Mouse (Mus musculus) lung, postnatal 25 days (tissue): ENCODE results near the gene Alcam.

Source experiments
- DNase-seq: peaks from one replicate; pipeline ENCODE4 v3.0.0; 2022; ENCODE audit warnings: low spot score

Alcam gene

DNA sequence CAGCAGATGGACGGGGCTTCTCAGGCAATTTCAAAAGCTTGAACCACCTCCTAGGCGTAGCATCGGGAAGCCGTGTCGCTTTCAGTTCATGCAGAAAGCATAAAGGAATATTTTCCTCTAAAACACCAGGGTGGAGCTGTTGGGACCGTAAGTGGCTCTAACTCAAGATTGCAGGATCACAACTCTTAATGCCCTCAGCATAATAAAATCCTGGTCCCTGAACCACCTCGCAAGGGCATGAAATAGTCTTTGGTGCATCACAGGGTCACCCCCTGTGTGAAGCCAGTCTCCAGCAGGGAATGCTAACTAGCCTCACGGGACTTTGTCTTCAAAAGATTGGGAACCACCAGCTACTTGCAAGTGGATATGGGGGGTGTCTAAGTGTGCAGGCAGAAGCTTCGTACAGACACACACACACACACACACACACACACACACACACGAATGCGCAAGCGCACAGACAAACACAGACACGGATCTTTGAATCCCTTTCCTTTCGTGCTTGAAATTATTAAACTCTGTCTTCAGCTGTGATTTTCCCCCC, at the start of gene Alcam:
TSS of gene Alcam (minus strand) at position 104 of the 544 bp plus-strand sequence.
- DNase-seq, result no peak

DNA sequence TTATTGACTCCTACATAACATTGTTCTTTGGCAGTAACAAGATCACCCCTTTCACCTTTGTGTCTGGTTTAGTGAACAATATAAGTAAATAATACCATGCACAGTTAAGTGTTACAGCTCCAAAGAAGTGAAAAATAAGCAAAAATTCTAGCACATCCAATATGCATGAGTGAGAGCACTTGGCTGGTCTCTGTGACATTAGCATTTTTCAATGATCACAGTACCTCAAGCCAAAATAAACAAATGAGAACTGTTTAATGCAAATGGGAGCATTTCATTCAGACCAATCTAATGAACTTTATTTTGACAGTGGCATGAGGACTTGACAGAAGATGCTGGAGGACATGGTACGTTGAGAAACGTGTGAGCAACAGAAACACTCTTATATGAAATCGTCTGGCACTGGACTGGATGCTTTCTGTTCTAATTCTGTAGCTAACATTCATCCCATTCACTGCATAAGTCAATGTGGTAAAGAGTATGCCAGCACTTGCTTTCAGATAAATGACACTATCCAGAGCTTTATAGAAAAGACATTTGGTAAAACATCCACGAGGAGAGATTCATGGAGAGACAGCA, 45.0 kb upstream of the Alcam start:
- DNase-seq, result no peak

DNA sequence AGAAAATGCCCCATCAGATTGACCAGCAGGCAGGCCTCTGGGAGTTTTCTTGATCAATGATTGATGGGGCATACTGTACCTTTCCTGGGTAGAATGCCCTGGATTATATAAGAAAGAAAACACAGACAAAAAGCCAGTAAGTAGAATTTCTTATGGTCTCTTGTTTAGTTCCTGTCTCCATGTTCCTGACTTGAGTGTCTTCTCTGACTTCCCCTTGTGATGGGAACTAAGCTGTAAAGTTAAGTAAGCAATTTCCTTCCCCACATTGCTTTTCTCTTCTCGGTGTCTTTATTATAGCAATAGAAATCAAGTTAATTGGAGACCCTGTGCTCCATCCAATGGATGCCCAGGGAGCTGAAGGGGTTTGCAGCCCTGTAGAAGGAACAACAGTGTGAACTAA, 36.7 kb upstream of the Alcam start:
- no peak for DNase-seq

DNA sequence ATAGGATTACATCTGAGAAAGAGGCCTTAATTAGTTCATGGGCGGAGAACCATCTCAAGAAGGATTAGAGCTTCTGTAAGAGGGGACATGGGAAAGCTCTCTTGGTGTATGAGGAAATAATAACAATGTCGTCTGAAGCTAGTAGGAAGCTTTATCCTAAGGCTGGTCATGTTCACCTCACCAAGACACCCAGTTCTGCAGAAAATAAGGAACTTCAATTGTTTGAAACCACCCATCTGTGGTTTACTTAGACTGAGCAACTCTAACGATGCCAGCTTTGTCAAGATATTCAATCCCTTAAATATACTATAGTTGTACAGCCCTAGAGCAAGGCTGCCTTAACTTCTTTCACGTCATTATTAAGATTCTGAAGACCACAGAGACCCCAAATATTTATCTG, 20.4 kb upstream of the Alcam start:
- no peak for DNase-seq

DNA sequence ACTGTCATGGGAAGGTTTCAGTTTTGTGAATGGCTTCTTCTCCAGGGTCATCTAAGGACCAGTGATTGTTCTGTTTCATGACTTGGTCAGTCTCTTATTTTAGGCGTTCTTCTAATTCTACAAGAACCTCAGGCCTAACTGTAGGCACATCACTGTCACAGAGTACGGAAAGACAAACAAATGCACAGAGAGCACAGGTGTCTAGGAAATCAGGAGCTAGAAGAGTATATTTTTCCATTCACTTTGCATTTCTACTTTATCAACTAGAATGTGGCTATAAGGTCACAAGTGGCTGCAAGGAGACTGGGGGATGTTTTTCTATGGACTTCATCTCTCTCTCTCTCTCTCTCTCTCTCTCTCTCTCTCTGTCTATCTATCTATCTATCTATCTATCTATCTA, 19.2 kb upstream of the Alcam start:
- DNase-seq, result no peak

DNA sequence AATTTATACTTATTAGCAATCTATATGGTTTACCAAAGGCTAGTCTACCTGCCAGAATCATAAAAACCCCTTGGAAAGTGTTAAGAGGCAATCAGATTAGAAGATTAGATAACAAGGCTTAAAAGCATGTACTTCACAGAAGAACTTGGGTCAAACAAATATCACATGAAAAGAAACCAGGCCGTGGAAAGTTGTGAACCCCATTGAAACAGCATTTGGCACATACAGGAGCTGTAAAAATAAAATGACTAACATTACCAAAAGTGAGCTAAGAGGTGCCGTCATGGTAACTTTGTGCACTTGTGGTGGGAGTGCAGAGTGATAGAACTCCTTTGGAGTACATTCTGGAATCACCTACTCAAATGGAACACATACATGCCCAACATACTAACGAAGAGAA, 18.8 kb upstream of the Alcam start:
- no peak for DNase-seq

DNA sequence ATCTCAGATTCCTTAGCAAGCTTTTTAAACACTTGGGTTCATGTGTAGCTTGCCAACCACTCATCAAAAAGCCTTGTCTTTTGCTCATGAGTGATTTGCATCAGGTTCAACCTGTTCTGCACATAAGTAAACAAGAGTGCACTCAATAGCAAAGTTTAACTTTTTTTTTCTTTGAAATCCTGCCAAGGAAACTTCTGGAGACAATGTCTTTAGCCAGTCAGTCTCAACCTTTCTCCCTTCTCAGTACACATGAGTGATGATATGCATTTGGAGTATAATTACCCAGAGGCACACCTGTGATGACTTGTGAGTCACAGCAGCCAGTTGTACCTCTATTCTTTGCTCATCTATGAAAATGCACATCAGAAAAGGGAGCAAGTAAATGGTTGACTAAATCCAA, 18.2 kb upstream of the Alcam start:
- DNase-seq, result peak; percentile 37

DNA sequence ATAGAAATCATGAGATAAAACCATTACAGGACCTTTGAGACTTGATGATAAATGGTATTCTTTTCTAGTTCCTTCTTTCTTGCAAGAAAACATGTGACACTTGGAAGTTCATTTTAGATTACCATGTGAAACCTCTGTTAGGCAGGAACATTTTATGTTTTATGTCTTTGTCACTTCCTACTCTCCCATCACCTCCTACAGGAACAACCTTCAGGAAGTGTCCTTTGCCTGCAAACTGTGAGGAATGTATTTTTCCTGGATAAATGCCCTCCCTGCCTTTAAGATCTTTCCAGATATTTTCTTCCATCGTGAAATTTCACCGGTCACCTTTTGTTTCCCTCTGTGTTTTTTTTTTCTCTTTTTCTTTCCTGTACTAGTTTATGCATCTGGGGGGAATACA, 17.0 kb upstream of the Alcam start:
- no peak for DNase-seq

DNA sequence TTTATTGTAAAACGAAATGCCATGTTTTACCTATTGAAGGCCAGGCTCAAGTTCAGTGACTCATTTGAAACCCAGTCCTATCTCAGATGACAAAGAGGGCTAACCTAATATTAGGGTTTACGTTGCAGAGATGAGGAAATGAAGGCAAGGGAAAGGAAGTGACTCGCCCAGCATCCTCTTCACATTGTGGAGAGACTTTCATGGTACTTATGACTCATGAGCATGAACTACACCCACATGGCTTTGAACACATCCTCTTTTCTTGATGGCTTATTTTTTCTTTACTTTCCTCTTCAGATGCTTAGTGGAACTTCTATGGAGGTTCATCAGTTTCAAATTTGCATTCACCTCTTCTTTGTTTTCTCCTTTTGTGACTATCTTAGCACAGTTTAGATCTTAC, 16.4 kb upstream of the Alcam start:
- peak; percentile 48 for DNase-seq

DNA sequence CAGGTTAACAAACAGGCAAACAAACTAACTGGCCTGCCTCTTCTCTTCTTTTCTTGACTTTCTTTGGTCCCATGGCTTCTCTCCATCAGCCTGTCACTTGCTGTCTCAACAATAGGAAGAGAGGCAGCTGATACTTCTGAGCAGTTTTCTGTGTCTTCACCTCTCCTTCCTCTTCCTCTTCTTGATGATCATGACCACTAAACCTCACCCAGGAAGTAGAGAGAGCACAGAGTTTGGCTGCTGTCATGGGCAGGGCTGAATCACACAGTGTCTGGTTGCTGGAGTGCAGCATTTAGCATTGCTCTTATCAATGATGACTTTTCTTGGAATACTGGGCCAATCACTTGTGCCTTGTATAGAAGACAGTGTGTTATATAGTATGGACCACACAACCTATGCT, 14.6 kb upstream of the Alcam start:
- peak; percentile 35 for DNase-seq

DNA sequence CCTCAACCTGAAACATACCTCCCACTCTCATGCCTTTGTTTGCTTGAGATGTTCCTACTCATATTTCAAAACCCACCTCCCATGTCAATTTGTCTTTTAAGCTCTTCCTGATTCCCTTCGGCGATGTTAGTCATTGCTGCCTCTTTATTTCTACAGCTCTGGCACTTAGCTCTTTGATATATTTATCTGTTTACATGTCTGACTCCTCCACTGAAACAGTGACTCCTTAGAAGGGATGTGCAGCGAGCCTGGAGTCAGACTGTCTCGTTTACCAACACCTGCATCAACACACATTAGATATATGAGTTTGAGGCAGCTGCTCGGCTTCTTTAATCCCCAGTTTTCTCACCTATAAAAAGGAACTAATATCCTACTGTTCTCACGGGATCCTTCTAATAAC, 12.9 kb upstream of the Alcam start:
- DNase-seq, result no peak

DNA sequence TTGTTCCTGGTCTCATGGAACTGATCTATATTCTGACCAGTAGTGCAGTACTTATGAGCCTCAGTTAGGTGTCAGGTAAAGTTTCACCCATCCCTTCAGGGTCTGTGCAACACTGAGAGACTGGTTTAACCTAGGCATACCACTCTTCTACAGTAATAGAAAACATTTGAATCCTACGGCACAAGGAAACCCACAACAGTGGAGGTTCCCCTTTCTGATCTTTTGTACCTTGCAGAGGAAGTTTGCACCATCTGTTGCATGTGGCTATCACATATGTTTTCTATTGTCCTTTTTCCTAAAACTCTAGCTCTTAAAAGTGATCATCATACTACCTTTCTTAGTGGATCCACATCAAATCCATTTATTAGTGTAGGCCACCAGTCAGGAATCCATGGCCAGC, 10.7 kb upstream of the Alcam start:
- no peak for DNase-seq

DNA sequence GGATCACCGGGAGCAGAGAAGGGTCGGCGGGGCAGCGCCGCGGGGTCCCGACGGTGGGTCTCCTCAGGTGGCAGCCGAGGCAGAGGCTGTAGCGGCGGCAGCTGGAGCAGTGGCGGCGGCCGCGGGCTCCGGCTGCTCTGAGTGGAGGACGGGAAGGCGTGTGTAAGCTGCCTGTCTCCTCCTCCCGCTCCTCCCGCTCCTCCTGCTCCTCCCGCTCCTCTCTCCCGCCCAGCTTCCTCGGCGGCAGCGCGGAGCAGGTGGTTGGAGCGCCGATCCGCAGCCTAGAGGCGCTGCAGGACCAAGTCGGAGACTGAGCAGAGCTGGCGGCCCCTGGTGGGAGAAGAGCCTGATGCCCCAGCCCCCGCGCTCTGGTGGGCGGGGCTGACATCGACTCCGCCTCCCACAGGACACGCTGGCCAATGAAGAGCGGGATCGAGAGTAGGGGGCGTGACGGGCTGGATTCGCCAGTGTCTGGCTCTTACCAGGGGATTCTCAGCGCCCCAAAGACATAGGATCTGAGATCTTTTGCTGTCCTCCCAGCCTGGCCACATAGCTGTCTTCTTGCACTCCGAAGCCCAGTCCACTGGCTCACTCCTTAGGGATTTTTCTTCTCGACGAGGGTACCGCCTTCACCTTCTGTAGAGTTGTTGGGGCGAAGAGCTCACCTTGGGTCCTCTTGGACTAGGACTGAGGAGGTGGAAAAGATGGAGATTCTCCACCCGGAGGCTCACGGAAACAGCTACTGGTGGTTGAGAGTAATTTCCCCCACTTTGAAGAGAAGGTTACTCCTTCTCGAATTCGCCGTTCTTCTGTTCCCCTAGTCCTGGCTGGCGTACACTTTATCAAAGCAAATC, 785 bp downstream of the Alcam start:
- peak; percentile 97 for DNase-seq

DNA sequence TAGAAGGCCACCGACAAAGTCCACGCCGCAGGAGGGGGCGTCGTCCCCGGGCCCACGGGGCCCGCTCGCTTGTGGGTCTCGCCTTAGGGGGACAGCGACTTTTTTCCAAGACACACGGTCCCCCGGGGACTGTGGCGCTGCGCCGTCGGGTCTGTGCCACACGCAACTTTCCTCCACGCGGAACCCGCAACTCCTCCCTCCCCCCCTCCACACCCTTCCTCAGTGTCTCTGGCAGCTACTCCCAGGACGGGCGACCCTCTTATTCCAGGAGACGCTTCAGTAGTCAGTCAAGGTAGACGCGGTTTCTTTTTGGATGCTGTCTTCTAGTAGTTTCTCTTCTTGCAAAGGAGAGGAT, 1.4 kb downstream of the Alcam start:
- no peak for DNase-seq

DNA sequence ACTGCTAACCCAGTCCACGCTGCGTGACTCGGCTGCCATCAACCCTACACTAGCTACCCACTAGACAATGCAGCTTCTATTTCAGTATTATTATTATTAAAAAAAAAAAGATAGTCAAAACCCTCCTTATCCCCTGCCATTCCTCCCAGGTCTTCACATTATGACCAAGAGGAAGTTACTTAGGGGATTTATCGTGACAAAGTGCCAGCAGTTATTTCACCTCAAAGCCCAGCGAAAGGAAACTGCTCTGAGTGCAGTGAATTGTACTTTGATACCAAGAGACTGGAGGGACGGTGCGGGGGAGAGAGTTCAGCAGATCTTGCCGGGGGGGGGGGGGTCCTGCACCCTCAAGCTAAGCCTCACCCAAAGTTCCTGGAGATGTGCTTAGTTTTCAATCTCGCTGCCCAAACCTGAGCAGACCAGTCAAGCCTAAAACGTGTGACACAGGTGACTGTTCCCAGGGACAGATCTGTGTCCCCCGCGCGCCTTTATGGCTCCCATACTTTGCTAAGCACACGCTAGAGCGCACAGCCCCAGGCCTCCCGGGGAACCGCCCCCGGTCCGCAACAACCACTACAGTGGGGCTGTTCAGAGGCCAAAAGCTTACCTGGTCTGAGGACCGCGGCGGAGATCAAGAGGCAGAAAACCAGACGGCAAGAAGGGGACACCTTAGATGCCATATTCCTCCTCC, 1.9 kb downstream of the Alcam start:
- DNase-seq, result no peak

DNA sequence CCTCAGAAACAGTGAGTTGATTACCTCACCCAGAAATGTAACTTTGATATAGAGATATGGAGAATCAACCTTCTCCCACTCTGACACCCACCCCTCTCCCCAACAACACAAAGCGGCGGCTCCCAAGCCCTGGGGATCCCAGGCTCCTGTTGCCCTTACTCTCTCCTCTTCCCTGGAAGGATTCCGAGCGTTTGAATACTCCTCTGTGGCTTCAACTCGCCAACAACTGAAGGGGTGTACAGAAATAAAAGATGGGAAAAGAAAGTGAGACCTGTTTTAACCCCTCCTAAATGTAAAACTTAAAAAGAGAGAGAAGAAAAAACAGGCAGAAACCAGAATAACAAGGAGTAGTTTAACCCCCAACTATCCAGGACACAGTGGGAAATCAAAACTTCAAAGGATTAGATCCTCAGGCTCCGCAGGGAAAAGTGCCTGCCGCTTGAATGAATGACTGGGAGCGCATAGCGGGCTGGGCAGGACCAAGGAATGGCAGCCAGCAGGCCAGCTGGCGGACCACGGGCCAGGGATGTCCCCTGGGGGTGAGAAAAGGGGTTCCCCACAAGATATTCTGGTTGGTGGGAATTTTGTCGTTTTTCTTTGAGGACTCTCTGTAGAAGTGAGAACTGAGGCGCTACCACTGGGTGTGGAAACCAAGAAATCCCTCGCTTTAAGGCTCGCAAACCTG, 2.6 kb downstream of the Alcam start:
- DNase-seq, result no peak

DNA sequence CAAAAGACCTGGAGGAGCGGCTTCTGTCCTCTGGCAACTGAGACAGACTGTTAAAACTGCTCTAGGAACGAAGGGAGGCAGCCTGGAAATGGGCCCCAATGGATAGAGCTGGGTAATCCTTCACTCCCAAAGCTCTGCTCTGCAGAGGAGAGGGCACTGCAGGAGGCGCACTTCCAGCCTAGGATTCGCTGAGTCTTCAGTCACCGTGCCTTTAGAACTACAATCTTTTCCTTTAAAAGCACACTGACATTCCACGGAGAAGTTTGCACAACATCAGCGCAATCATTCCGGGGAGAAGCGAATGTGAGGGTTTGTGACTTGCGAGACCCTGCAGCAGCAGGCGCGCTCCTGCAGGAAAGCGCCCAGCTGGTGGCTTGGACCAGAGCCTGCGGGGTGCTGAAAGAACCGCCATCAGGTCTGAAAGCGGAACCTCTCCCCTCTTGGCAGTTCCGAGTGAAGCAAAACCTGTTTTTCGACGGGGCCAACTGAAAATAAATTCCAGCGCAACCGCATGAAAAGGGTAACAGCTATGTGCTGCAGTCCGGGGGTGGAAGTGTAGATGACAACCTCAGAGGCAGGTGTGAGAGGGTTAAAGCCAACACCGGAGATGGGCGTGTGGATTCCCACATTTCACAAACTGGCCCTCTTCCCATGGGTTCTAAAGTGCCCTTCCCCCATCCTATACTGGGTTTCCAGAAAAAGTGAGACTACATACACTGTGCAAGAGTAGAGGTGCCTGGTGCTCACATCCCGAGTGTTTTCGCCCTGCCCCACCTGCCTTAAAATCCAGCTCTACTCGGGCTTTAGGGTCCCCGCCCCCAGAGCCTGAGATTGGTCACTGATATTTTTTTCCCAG, 3.4 kb downstream of the Alcam start:
- DNase-seq, result peak; percentile 59

DNA sequence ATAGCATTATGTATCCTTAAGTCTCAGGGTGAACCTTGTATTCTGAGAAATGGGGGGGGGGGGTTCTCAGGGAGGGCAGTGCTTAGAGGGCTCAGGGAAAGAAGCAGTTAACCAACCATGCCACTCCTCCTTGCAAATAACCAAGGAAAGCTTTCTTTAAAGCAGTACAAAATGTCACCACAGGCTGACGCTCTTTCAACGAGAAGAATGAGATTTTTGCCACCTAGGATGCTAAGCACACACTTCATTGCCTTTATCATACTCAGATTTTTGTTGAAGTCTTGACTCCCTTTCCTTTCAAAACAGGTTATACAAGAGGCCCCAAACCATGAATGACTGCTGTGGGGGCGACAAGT, 4.0 kb downstream of the Alcam start:
- no peak for DNase-seq

DNA sequence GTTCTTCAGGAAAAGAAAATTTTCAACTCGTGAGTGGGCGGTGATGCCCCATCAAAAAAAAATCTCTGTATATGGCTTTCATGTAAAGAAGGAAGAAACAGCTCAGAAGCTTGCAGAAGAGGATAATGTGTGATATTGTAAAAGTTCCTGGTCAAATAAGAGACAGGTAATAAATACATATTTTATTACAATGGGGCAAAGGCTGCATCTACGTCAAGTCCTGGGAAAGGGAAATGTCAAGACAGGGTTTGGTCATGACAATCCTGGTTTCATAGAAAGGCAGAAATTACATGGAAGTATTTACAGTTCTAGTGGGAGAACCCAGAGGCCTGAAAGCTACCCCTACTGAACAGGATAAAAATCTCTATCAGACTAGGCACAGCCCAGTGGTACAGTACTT, 7.9 kb downstream of the Alcam start:
- no peak for DNase-seq

DNA sequence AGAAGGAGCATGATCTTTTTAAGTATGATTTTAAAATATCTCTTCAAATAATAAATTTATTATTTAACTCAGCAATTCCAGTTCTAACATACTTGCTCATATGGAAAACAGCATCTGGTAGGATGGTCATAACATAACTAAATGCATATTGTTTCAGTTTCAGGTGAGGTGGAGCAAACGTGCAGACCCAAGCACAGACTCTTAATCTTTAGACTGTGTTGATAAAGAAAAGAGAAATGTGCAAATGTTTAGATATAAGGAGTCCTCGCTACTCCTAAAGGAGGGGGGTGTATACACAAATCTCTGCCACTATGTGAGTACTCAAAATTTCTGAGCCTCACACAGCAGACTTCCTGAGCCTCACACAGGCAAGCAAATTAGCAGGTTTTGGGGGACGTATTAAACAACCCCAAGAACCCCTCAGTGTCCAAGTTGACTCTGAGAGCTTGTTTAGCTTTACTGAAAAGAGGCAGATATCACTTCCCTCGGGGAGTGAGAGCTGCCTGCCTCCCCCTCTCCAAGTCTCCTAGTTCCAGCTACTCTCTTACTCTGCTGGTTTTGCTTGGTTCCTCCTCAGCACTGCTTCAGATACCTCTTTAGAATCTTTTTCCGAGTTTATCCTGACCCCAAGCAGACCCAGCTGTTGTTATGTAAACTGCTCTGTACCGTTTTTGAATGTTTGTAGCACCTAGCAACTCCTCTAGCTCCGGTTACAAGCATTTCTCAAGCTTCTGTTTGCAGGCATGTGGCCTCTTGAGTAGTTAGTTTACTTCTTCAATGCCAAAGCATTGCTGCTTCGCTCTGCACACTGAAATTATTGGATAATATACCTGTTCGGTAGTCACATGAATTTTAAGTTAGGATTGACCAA, 10.0 kb downstream of the Alcam start:
- peak; percentile 61 for DNase-seq

DNA sequence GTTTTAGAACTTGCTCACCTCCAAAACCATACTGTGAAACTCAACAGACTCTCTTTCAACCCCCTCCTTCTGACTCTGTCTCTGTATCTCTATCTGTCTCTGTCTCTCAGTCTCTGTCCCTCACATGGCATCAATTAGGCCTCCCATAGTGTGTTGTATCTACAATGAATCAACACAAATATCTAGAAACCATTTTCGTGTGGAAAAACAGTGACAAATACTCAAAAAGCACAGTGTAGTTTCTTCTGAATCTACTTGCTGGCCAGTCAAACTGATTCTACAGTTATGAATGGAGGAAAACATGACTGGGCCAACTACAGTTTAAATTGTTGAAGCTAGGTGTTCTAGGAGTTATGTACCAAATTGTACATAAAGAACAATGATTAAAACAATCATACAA, 10.8 kb downstream of the Alcam start:
- no peak for DNase-seq
